Mouse (Mus musculus) lung, embryonic 15.5 days (tissue): Measurements from ENCODE around the gene G6pc. TPM values are rescaled to one million over a fixed set of nuclear protein-coding genes. Genes with fewer than 3 reads are reported as not detected.
A peak's percentile ranks its signal among the peaks of the same experiment; 100 is the strongest.
"Not testable (repeated sequence)": the region's sequence is repeated elsewhere in the genome, so short reads cannot be mapped to it uniquely, and the experiment has no call there.

Experiments
- ATAC-seq: fragments of 200-750 bp; cut with Nextera tagmentation; 2 replicates; pipeline ENCODE4 v1.8.0; 2017; ENCODE audit warnings: moderate number of reproducible peaks, borderline replicate concordance; ENCODE audit not compliant: low FRiP score, low TSS enrichment; ENCODE audit errors: extremely low read depth
- H3K27ac ChIP-seq: fragments of 300-500 bp; sonication (generic); 2 replicates; pipeline ENCODE4 v1.5.1; 2015; ENCODE audit warnings: moderate library complexity, mild to moderate bottlenecking, inconsistent platforms
- H3K27me3 ChIP-seq: fragments of 300-500 bp; sonication (generic); 2 replicates; pipeline ENCODE4 v1.6.1; 2015; ENCODE audit warnings: inconsistent platforms
- H3K36me3 ChIP-seq: fragments of 300-500 bp; sonication (generic); 2 replicates; pipeline ENCODE4 v1.6.1; 2015; ENCODE audit warnings: inconsistent platforms
- H3K4me1 ChIP-seq: fragments of 300-500 bp; sonication (generic); 2 replicates; pipeline ENCODE4 v1.6.1; 2015; ENCODE audit warnings: inconsistent platforms
- H3K4me2 ChIP-seq: fragments of 300-500 bp; sonication (generic); 2 replicates; pipeline ENCODE4 v1.6.1; 2015; ENCODE audit warnings: inconsistent platforms, mild to moderate bottlenecking, moderate library complexity
- H3K4me3 ChIP-seq: fragments of 300-500 bp; sonication (generic); 2 replicates; pipeline ENCODE4 v1.5.1; 2015; ENCODE audit warnings: mild to moderate bottlenecking, inconsistent platforms
- H3K9ac ChIP-seq: fragments of 300-500 bp; sonication (generic); 2 replicates; pipeline ENCODE4 v1.6.1; 2015; ENCODE audit warnings: inconsistent platforms
- H3K9me3 ChIP-seq: fragments of 300-500 bp; sonication (generic); 2 replicates; pipeline ENCODE4 v1.6.1; 2016; ENCODE audit warnings: inconsistent platforms
- WGBS: fragments of 180-500 bp; shearing (Covaris S2); methylation state at CpG from one replicate; pipeline ENCODE4 v1.1.7; 2015; 5-methylcytosine and 5-hydroxymethylcytosine counted together
- polyA plus RNA-seq: library from polyadenylated mRNA; unstranded; fragments of >200 nt; fragmentation: Nextera tagmentation; extraction: Ambion mirVana; gene quantifications from 2 replicates; pipeline ENCODE4 v1.2.1, GENCODE M21; 2015

The G6pc gene
- not detected in 2 replicates for polyA plus RNA-seq

DNA sequence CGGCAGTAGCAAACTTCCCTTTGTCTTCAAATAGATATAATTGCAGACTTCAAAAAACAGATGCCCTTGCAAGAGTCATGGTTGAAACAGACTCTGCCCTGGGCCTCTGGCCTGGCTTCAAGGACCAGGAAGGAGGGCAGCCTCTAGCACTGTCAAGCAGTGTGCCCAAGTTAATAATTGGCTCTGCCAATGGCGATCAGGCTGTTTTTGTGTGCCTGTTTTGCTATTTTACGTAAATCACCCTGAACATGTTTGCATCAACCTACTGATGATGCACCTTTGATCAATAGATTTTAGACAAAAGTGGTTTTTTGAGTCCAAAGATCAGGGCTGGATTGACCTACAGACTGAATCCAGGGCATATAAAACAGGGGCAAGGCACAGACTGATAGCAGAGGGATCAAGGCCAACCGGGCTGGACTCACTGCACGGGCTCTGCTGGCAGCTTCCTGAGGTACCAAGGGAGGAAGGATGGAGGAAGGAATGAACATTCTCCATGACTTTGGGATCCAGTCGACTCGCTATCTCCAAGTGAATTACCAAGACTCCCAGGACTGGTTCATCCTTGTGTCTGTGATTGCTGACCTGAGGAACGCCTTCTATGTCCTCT, at the start of gene G6pc:
G6pc (plus strand) TSS at position 236 of the 610 bp plus-strand sequence.
- no peak within 1 kb of the TSS for H3K4me3 ChIP-seq
- H3K36me3 ChIP-seq, result no peaks in the 10 kb centered on the region
- no peak for ATAC-seq
- no peaks in the 10 kb centered on the region for H3K27me3 ChIP-seq
- H3K27ac ChIP-seq, result no peak within 1 kb of the TSS
- H3K9ac ChIP-seq, result no peak within 1 kb of the TSS
- no peaks in the 10 kb centered on the region for H3K9me3 ChIP-seq
- no peak within 1 kb of the TSS for H3K4me2 ChIP-seq
- 82% methylated on average over 8 of the region's 8 CpGs for WGBS
- H3K4me1 ChIP-seq, result no peaks in the 10 kb centered on the region

GRCm38 (mm10) chr11:101323609-101324008, 43.8 kb upstream of the G6pc start:
- no peaks in the 10 kb centered on the region for H3K9me3 ChIP-seq
- H3K27ac ChIP-seq, result no peak overlapping the region
- peak; percentile 62; the same call in 1 of the 2 replicates for ATAC-seq
- WGBS, result 12% methylated on average over 4 of the region's 4 CpGs
- H3K9ac ChIP-seq, result no peak overlapping the region
- peaks cover 71% of the 10 kb centered on the region for H3K36me3 ChIP-seq
- H3K4me1 ChIP-seq, result no peaks in the 10 kb centered on the region
- H3K4me3 ChIP-seq, result no peak overlapping the region
- H3K4me2 ChIP-seq, result no peak overlapping the region
- no peaks in the 10 kb centered on the region for H3K27me3 ChIP-seq

DNA sequence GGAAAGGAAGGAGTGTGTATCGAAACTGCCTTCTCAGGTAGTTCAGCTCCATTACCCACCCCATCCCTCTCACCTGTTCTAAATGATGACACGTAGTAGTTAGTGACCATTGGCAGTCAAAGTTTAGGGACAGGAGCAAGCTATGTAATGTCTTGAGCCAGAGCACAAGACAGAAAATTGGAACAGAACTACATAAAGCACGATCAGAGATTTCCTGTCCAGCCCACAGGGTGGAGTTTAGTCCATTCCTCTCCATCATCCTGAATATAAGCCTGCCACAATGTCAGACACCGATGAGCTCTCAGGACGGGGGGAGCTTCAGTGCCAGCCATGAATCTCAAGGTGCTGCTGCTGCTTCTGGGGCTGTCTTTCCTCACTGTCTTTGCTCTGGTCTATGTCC, 42.6 kb upstream of the G6pc start, which contains the start of gene Aoc2:
Aoc2 (plus strand) TSS at position 301 of the 400 bp plus-strand sequence.
- WGBS, result 82% methylated on average over 5 of the region's 5 CpGs
- Histone ChIP-seq H3K4me2 (no peak within 1 kb of the TSS), H3K27me3 (no peaks in the 10 kb centered on the region), H3K27ac (no peak within 1 kb of the TSS), H3K36me3 (peaks cover 59% of the 10 kb centered on the region), H3K9me3 (no peaks in the 10 kb centered on the region), H3K9ac (no peak within 1 kb of the TSS), H3K4me1 (no peaks in the 10 kb centered on the region; the same call in 1 of the 2 replicates), H3K4me3 (no peak within 1 kb of the TSS)
- ATAC-seq, result no peak

GRCm38 (mm10) chr11:101325201-101325600, 42.2 kb upstream of the G6pc start:
- H3K27ac ChIP-seq, H3K4me3 ChIP-seq, H3K9me3 ChIP-seq, H3K4me1 ChIP-seq, ATAC-seq, H3K9ac ChIP-seq, H3K4me2 ChIP-seq, H3K27me3 ChIP-seq: not testable (repeated sequence)
- H3K36me3 ChIP-seq, result peaks cover 55% of the 10 kb centered on the region
- WGBS, result 88% methylated on average over 11 of the region's 11 CpGs

DNA sequence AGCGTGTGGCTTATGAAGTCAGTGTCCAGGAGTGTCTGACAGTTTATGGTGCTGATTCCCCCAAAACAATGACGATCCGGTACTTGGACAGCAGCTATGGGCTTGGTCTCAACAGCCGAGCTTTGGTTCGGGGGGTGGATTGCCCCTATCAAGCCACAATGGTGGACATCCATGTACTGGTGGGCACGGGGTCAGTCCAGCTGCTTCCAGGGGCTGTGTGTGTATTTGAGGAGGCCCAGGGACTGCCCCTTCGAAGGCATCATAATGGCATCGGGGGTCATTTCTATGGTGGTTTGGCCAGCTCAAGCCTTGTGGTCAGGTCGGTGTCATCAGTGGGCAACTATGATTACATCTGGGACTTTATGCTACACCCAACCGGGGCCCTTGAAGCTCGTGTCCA, 41.2 kb upstream of the G6pc start:
- Histone ChIP-seq H3K27ac (no peak overlapping the region), H3K4me2 (no peak overlapping the region), H3K27me3 (no peaks in the 10 kb centered on the region), H3K9me3 (no peaks in the 10 kb centered on the region), H3K9ac (no peak overlapping the region), H3K4me1 (no peaks in the 10 kb centered on the region; the same call in 1 of the 2 replicates), H3K4me3 (no peak overlapping the region), H3K36me3 (peaks cover 45% of the 10 kb centered on the region)
- ATAC-seq, result no peak
- WGBS, result 83% methylated on average over 11 of the region's 11 CpGs

- ATAC-seq, result no peak
- WGBS, result 51% methylated on average over 3 of the region's 3 CpGs
- H3K36me3 ChIP-seq, result peaks cover 34% of the 10 kb centered on the region
Measured at GRCm38 (mm10) chr11:101327311-101327710, 40.0 kb upstream of the G6pc start.

DNA sequence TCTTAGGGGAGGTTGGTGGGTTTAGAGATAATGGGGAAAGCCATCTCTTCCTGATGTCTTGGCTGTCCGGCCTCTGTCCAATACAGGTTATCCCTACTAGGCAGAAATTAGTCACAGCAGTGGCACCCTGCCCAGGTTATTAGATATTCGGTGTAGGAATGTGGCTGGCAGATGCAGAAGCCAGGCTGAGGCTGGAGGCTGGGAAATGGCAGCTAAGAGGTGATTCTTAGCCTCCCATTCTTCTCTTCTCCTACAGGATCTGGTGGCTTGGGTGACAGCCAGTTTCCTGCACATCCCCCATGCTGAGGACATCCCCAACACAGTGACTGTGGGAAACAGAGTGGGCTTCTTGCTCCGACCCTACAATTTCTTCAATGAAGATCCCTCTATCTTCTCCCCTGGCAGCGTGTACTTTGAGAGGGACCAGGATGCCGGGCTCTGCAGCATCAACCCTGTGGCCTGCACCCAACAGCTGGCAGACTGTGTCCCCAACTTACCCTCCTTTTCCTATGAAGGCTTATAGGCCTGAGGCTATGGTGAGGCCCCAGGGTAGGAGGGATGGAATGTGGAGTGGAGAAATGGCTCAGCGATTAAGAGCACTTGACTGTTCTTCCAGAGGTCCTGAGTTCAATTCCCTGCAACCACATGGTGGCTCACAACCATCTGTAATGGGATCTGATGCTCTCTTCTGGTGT, 38.3 kb upstream of the G6pc start:
- no peaks in the 10 kb centered on the region; the same call in 1 of the 2 replicates for H3K4me1 ChIP-seq
- H3K27me3 ChIP-seq, result no peaks in the 10 kb centered on the region
- 63% methylated on average over 6 of the region's 6 CpGs for WGBS
- ATAC-seq, result no peak
- peaks cover 17% of the 10 kb centered on the region for H3K36me3 ChIP-seq
- no peak overlapping the region for H3K4me2 ChIP-seq
- no peak overlapping the region for H3K27ac ChIP-seq
- H3K9me3 ChIP-seq, result no peaks in the 10 kb centered on the region
- H3K9ac ChIP-seq, result no peak overlapping the region
- H3K4me3 ChIP-seq, result no peak overlapping the region

More at GRCm38 (mm10) chr11:101327311-101327710, 40.0 kb upstream of the G6pc start:
- H3K9me3 ChIP-seq, result no peaks in the 10 kb centered on the region
- no peaks in the 10 kb centered on the region; the same call in 1 of the 2 replicates for H3K4me1 ChIP-seq
- H3K9ac ChIP-seq, result no peak overlapping the region
- H3K4me3 ChIP-seq, result no peak overlapping the region
- no peaks in the 10 kb centered on the region for H3K27me3 ChIP-seq
- no peak overlapping the region for H3K27ac ChIP-seq
- H3K4me2 ChIP-seq, result no peak overlapping the region

DNA sequence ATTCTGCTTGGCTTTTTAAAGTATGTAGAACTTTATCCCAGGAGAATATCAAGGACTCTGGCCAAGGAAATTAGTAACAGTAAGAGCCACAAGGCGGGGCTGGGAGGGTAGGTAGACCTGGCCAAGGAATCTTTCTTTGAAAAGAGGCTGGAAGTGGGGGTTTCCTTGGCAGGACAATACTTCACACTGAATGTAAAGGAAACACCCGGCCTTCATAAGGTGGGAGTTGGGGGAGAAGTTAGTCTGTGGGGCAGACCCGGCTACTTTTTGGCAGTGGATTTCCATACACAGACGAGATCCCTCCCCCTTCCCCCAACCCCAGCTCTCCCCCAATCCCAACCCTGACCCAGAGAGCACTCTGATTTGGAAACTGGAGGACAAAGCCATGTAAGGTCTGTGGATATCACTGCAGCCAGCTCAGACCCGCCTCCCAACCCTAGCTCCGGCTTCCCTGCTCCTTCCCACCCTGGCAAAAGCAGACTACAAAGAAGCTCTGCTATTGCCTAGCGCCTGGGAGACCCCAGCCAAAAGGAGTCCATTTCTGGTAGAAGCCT, 36.9 kb upstream of the G6pc start, which contains the start of gene Aoc3:
Aoc3 (plus strand) TSS at position 235 of the 554 bp plus-strand sequence.
- H3K4me3 ChIP-seq, result no peak within 1 kb of the TSS
- peak within 1 kb of the TSS; percentile 13; the same call in 1 of the 2 replicates for H3K4me2 ChIP-seq
- 59% methylated on average over 7 of the region's 7 CpGs for WGBS
- no peaks in the 10 kb centered on the region for H3K27me3 ChIP-seq
- no peaks in the 10 kb centered on the region; the same call in 1 of the 2 replicates for H3K4me1 ChIP-seq
- no peaks in the 10 kb centered on the region for H3K9me3 ChIP-seq
- peaks cover 4% of the 10 kb centered on the region; the same call in 1 of the 2 replicates for H3K36me3 ChIP-seq
- no peak within 1 kb of the TSS for H3K27ac ChIP-seq
- 0 out of 2 replicates have a peak, but pooled peaks have one; percentile 36 for ATAC-seq
- no peak within 1 kb of the TSS for H3K9ac ChIP-seq

DNA sequence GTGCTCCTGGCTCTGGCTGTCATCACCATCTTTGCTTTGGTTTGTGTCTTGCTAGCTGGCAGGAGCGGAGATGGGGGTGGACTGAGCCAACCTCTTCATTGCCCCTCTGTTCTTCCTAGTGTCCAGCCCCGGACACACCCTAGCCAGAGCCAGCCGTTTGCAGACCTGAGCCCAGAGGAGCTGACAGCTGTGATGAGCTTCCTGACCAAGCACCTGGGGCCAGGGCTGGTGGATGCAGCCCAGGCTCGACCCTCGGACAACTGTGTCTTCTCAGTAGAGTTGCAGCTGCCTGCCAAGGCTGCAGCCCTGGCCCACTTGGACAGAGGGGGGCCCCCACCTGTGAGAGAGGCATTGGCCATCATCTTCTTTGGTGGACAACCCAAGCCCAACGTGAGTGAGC, 36.4 kb upstream of the G6pc start:
- 75% methylated on average over 6 of the region's 6 CpGs for WGBS
- not testable (repeated sequence) for H3K9me3 ChIP-seq, H3K4me3 ChIP-seq, H3K4me1 ChIP-seq, H3K9ac ChIP-seq, H3K27ac ChIP-seq, H3K27me3 ChIP-seq, H3K36me3 ChIP-seq
- peak overlapping the region; percentile 13; the same call in 1 of the 2 replicates for H3K4me2 ChIP-seq
- ATAC-seq, result 0 out of 2 replicates have a peak, but pooled peaks have one; percentile 20

DNA sequence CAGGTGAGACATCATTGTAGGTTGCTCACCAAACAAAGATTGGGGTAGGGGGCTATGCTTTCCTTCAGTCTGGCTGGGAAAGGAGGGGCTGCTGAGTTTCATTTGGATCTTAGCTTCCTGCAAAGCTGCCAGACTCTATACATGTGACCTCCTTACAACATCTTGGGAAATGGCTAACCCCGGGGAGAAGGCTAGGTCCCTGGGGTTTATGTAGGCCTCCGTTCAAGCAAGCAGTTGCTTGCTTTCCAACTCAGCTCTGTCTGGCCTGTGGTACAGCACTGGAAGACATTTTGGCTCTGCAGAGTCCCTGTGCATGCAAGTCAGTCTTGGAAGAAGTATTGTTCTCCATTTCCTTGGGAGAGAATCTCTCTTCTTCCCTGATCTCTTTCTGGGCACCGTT, 34.8 kb upstream of the G6pc start:
- Histone ChIP-seq H3K27me3 (no peaks in the 10 kb centered on the region), H3K27ac (no peak overlapping the region), H3K9ac (no peak overlapping the region), H3K36me3 (no peaks in the 10 kb centered on the region), H3K4me2 (no peak overlapping the region), H3K4me1 (peaks cover 2% of the 10 kb centered on the region), H3K9me3 (no peaks in the 10 kb centered on the region), H3K4me3 (no peak overlapping the region)
- 74% methylated on average over 3 of the region's 3 CpGs for WGBS
- ATAC-seq, result no peak

DNA sequence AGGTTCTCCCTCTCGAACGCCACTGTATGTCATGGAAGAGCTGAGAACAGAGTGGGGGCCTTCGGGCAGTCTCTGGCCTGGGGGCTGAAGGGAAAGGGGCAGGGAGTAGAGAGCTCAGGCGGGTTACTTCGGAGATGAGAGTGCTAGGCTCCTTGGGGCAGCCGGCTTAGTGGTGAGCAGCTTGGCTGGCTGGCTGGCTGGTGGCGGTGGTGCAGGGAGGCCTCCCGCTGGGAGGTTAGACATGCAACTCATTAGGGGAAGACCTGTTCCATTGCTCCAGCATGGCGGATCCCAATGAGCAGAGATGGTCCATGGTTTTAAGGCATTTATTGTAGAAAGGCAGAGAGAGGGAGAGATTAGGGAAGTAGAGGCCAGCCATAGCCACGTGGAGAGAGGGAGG, 33.3 kb upstream of the G6pc start:
- Histone ChIP-seq H3K4me1 (peaks cover 6% of the 10 kb centered on the region), H3K9ac (no peak overlapping the region), H3K9me3 (no peaks in the 10 kb centered on the region), H3K27me3 (no peaks in the 10 kb centered on the region), H3K27ac (no peak overlapping the region), H3K4me2 (0 out of 2 replicates have a peak overlapping the region, but pooled peaks have one; percentile 4), H3K4me3 (no peak overlapping the region), H3K36me3 (no peaks in the 10 kb centered on the region)
- WGBS, result 46% methylated on average over 10 of the region's 10 CpGs
- ATAC-seq, result no peak

GRCm38 (mm10) chr11:101334516-101334915, 32.8 kb upstream of the G6pc start:
- Histone ChIP-seq H3K9ac (no peak overlapping the region), H3K9me3 (no peaks in the 10 kb centered on the region), H3K27ac (no peak overlapping the region), H3K4me3 (no peak overlapping the region), H3K4me1 (peaks cover 6% of the 10 kb centered on the region), H3K36me3 (no peaks in the 10 kb centered on the region), H3K4me2 (no peak overlapping the region), H3K27me3 (no peaks in the 10 kb centered on the region)
- 17% methylated on average over 6 of the region's 6 CpGs for WGBS
- ATAC-seq, result no peak
